Mouse (Mus musculus) bone marrow macrophage, adult 2 months (primary cell): ENCODE measurements around the gene Mocs1.

Experiments
- CTCF ChIP-seq: IDR thresholded peaks from 2 replicates; pipeline ENCODE4 v1.5.1; 2012; ENCODE audit warnings: low read depth, mild to moderate bottlenecking, low read length, moderate library complexity
- POLR2A ChIP-seq: IDR thresholded peaks from 2 replicates; pipeline ENCODE4 v1.6.1; 2012; ENCODE audit warnings: mild to moderate bottlenecking, low read depth, low read length, borderline replicate concordance

GRCm38 (mm10) chr17:49456334-49456733 lies 28.2 kb downstream of the Mocs1 start:
- TF ChIP-seq CTCF (no peak), POLR2A (no peak)
